Mouse (Mus musculus): ENCODE results near the gene Gm10260. TPM values are rescaled to one million over a fixed set of nuclear protein-coding genes. Genes with fewer than 3 reads are reported as not detected.

Gm10260 gene
- polyA plus RNA-seq, 1 experiment from 2014 or later, result 3.4 TPM

GRCm38 (mm10) chr13:97785167-97785835, 24.9 kb upstream of the Gm10260 start:
- H3K4me3 ChIP-seq (ENCODE audit: low read depth, low read length), result no peak overlapping the region
- no peaks in the 10 kb centered on the region for H3K27me3 ChIP-seq (ENCODE audit: control insufficient read depth, insufficient read depth, low read length)
- no peaks in the 10 kb centered on the region for H3K9me3 ChIP-seq (ENCODE audit: control insufficient read depth, low read length)
- H3K36me3 ChIP-seq (ENCODE audit: control insufficient read depth, insufficient read depth, low read length), result no peaks in the 10 kb centered on the region
- no peaks in the 10 kb centered on the region for H3K4me1 ChIP-seq (replicated peaks; ENCODE audit: control insufficient read depth, insufficient read depth, low read length)
- no peak overlapping the region for H3K4me2 ChIP-seq (replicated peaks; ENCODE audit: low read depth, low read length)
- H3K9ac ChIP-seq (ENCODE audit: low read depth, low read length), result no peak overlapping the region
- ATAC-seq (ENCODE audit: low FRiP score) (no peak), DNase-seq (ENCODE audit: low spot score) (no peak)
- no peak overlapping the region for H3K27ac ChIP-seq (ENCODE audit: low read depth, low read length)
- WGBS, result 71% methylated on average over 10 of the region's 10 CpGs

- H3K4me3 ChIP-seq (ENCODE audit: low read depth, low read length), result no peak overlapping the region
- WGBS, result 92% methylated on average over 8 of the region's 8 CpGs
- H3K4me1 ChIP-seq (replicated peaks; ENCODE audit: control insufficient read depth, insufficient read depth, low read length), result no peaks in the 10 kb centered on the region
- H3K4me2 ChIP-seq (replicated peaks; ENCODE audit: low read depth, low read length), result no peak overlapping the region
- no peak overlapping the region for H3K9ac ChIP-seq (ENCODE audit: low read depth, low read length)
- no peaks in the 10 kb centered on the region for H3K36me3 ChIP-seq (ENCODE audit: control insufficient read depth, insufficient read depth, low read length)
- H3K27me3 ChIP-seq (ENCODE audit: control insufficient read depth, insufficient read depth, low read length), result no peaks in the 10 kb centered on the region
- H3K27ac ChIP-seq (ENCODE audit: low read depth, low read length), result no peak overlapping the region
- DNase-seq (ENCODE audit: low spot score), result no peak
- H3K9me3 ChIP-seq (ENCODE audit: control insufficient read depth, low read length), result no peaks in the 10 kb centered on the region
- ATAC-seq (ENCODE audit: low FRiP score), result no peak
Measured at GRCm38 (mm10) chr13:97783423-97784143, 23.2 kb upstream of the Gm10260 start.

- H3K27ac ChIP-seq (ENCODE audit: low read depth, low read length), result no peak overlapping the region
- no peak overlapping the region for H3K9ac ChIP-seq (ENCODE audit: low read depth, low read length)
- no peak overlapping the region for H3K4me3 ChIP-seq (ENCODE audit: low read depth, low read length)
- no peaks in the 10 kb centered on the region for H3K27me3 ChIP-seq (ENCODE audit: control insufficient read depth, insufficient read depth, low read length)
- H3K36me3 ChIP-seq (ENCODE audit: control insufficient read depth, insufficient read depth, low read length), result no peaks in the 10 kb centered on the region
- H3K9me3 ChIP-seq (ENCODE audit: control insufficient read depth, low read length), result no peaks in the 10 kb centered on the region
- ATAC-seq (ENCODE audit: low FRiP score), result no peak
- 49% methylated on average over 7 of the region's 7 CpGs for WGBS
- no peaks in the 10 kb centered on the region for H3K4me1 ChIP-seq (replicated peaks; ENCODE audit: control insufficient read depth, insufficient read depth, low read length)
- no peak for DNase-seq (ENCODE audit: low spot score)
- H3K4me2 ChIP-seq (replicated peaks; ENCODE audit: low read depth, low read length), result no peak overlapping the region
Measured at GRCm38 (mm10) chr13:97782063-97782462, 21.6 kb upstream of the Gm10260 start.

- Histone ChIP-seq H3K27me3 (ENCODE audit: control insufficient read depth, insufficient read depth, low read length) (no peaks in the 10 kb centered on the region), H3K36me3 (ENCODE audit: control insufficient read depth, insufficient read depth, low read length) (no peaks in the 10 kb centered on the region), H3K4me1 (replicated peaks; ENCODE audit: control insufficient read depth, insufficient read depth, low read length) (no peaks in the 10 kb centered on the region), H3K9ac (ENCODE audit: low read depth, low read length) (no peak overlapping the region), H3K4me3 (ENCODE audit: low read depth, low read length) (no peak overlapping the region), H3K4me2 (replicated peaks; ENCODE audit: low read depth, low read length) (no peak overlapping the region), H3K9me3 (ENCODE audit: control insufficient read depth, low read length) (no peaks in the 10 kb centered on the region), H3K27ac (ENCODE audit: low read depth, low read length) (no peak overlapping the region)
- ATAC-seq (ENCODE audit: low FRiP score) (no peak), DNase-seq (ENCODE audit: low spot score) (no peak)
- whole genome bisulfite sequencing, result 93% methylated on average over 7 of the region's 7 CpGs
Measured at GRCm38 (mm10) chr13:97781637-97782036, 21.2 kb upstream of the Gm10260 start.

- Histone ChIP-seq H3K4me1 (replicated peaks; ENCODE audit: control insufficient read depth, insufficient read depth, low read length) (no peaks in the 10 kb centered on the region), H3K9me3 (ENCODE audit: control insufficient read depth, low read length) (no peaks in the 10 kb centered on the region), H3K4me2 (replicated peaks; ENCODE audit: low read depth, low read length) (no peak overlapping the region), H3K4me3 (ENCODE audit: low read depth, low read length) (no peak overlapping the region), H3K36me3 (ENCODE audit: control insufficient read depth, insufficient read depth, low read length) (no peaks in the 10 kb centered on the region), H3K9ac (ENCODE audit: low read depth, low read length) (no peak overlapping the region), H3K27ac (ENCODE audit: low read depth, low read length) (no peak overlapping the region), H3K27me3 (ENCODE audit: control insufficient read depth, insufficient read depth, low read length) (no peaks in the 10 kb centered on the region)
- no peak for ATAC-seq (ENCODE audit: low FRiP score)
- WGBS, result 80% methylated on average over 2 of the region's 2 CpGs
- DNase-seq (ENCODE audit: low spot score), result no peak
Measured at GRCm38 (mm10) chr13:97780556-97780955, 20.1 kb upstream of the Gm10260 start.

- H3K4me2 ChIP-seq (replicated peaks; ENCODE audit: low read depth, low read length), result no peak overlapping the region
- DNase-seq (ENCODE audit: low spot score), result no peak
- H3K27me3 ChIP-seq (ENCODE audit: control insufficient read depth, insufficient read depth, low read length), result no peaks in the 10 kb centered on the region
- ATAC-seq (ENCODE audit: low FRiP score), result no peak
- H3K36me3 ChIP-seq (ENCODE audit: control insufficient read depth, insufficient read depth, low read length), result no peaks in the 10 kb centered on the region
- no peaks in the 10 kb centered on the region for H3K9me3 ChIP-seq (ENCODE audit: control insufficient read depth, low read length)
- no peaks in the 10 kb centered on the region for H3K4me1 ChIP-seq (replicated peaks; ENCODE audit: control insufficient read depth, insufficient read depth, low read length)
- H3K9ac ChIP-seq (ENCODE audit: low read depth, low read length), result no peak overlapping the region
- no peak overlapping the region for H3K4me3 ChIP-seq (ENCODE audit: low read depth, low read length)
- H3K27ac ChIP-seq (ENCODE audit: low read depth, low read length), result no peak overlapping the region
- 87% methylated on average over 8 of the region's 8 CpGs for WGBS
Measured at GRCm38 (mm10) chr13:97779657-97780445, 19.4 kb upstream of the Gm10260 start.

GRCm38 (mm10) chr13:97778698-97779194, 18.3 kb upstream of the Gm10260 start:
- ATAC-seq (ENCODE audit: low FRiP score) (no peak), DNase-seq (ENCODE audit: low spot score) (no peak)
- H3K27ac ChIP-seq (ENCODE audit: low read depth, low read length), result no peak overlapping the region
- 90% methylated on average over 5 of the region's 5 CpGs for WGBS
- H3K27me3 ChIP-seq (ENCODE audit: control insufficient read depth, insufficient read depth, low read length), result no peaks in the 10 kb centered on the region
- no peak overlapping the region for H3K4me3 ChIP-seq (ENCODE audit: low read depth, low read length)
- no peak overlapping the region for H3K4me2 ChIP-seq (replicated peaks; ENCODE audit: low read depth, low read length)
- H3K4me1 ChIP-seq (replicated peaks; ENCODE audit: control insufficient read depth, insufficient read depth, low read length), result no peaks in the 10 kb centered on the region
- H3K9me3 ChIP-seq (ENCODE audit: control insufficient read depth, low read length), result no peaks in the 10 kb centered on the region
- no peak overlapping the region for H3K9ac ChIP-seq (ENCODE audit: low read depth, low read length)
- H3K36me3 ChIP-seq (ENCODE audit: control insufficient read depth, insufficient read depth, low read length), result no peaks in the 10 kb centered on the region

- no peaks in the 10 kb centered on the region for H3K9me3 ChIP-seq (ENCODE audit: control insufficient read depth, low read length)
Measured at GRCm38 (mm10) chr13:97777667-97778066, 17.2 kb upstream of the Gm10260 start.

More at GRCm38 (mm10) chr13:97777667-97778066, 17.2 kb upstream of the Gm10260 start:
- ATAC-seq (ENCODE audit: low FRiP score), result no peak
- no peak overlapping the region for H3K27ac ChIP-seq (ENCODE audit: low read depth, low read length)
- H3K36me3 ChIP-seq (ENCODE audit: control insufficient read depth, insufficient read depth, low read length), result no peaks in the 10 kb centered on the region
- WGBS, result 82% methylated on average over 2 of the region's 2 CpGs
- no peak for DNase-seq (ENCODE audit: low spot score)
- no peaks in the 10 kb centered on the region for H3K27me3 ChIP-seq (ENCODE audit: control insufficient read depth, insufficient read depth, low read length)
- H3K9ac ChIP-seq (ENCODE audit: low read depth, low read length), result no peak overlapping the region
- H3K4me2 ChIP-seq (replicated peaks; ENCODE audit: low read depth, low read length), result no peak overlapping the region
- H3K4me1 ChIP-seq (replicated peaks; ENCODE audit: control insufficient read depth, insufficient read depth, low read length), result no peaks in the 10 kb centered on the region
- H3K4me3 ChIP-seq (ENCODE audit: low read depth, low read length), result no peak overlapping the region

All from hindbrain, embryonic 11.5 days (tissue).